Mouse (Mus musculus): ENCODE data around the gene Prrg2.

The Prrg2 gene

GRCm38 (mm10) chr7:45012011-45012410, 50.5 kb downstream of the Prrg2 start:
- DNase-seq (ENCODE audit: low spot score in 2 of 2) = no peak

GRCm38 (mm10) chr7:45008411-45008810, 54.1 kb downstream of the Prrg2 start:
- no peak for DNase-seq (ENCODE audit: low spot score in 2 of 2)

GRCm38 (mm10) chr7:45007846-45008245, 54.6 kb downstream of the Prrg2 start:
- no peak for DNase-seq (ENCODE audit: low spot score in 2 of 2)

- no peak for DNase-seq (ENCODE audit: low spot score in 2 of 2)
Measured at GRCm38 (mm10) chr7:45007141-45007540, 55.3 kb downstream of the Prrg2 start.

GRCm38 (mm10) chr7:45006503-45006902, 56.0 kb downstream of the Prrg2 start:
- DNase-seq (ENCODE audit: low spot score in 2 of 2) = no peak

- DNase-seq (ENCODE audit: low spot score in 2 of 2) = no peak
Measured at GRCm38 (mm10) chr7:45005321-45005992, 57.0 kb downstream of the Prrg2 start.

- DNase-seq (ENCODE audit: low spot score in 2 of 2) = no peak
Measured at GRCm38 (mm10) chr7:45004546-45004945, 57.9 kb downstream of the Prrg2 start.
